Mouse (Mus musculus) layer of hippocampus, postnatal 25 days (tissue): Measurements from ENCODE around the gene Klhdc2. TPM values are rescaled to one million over a fixed set of nuclear protein-coding genes. Genes with fewer than 3 reads are reported as not detected.

Experiments used
- DNase-seq, 2 experiments: peaks; one replicate each; pipeline ENCODE4 v3.0.0; 2022; ENCODE audit warnings: mixed read lengths in 2 of 2, low spot score in 1 of 2; ENCODE audit errors: extremely low spot score in 1 of 2
- total RNA-seq, 2 experiments: library from RNA; stranded (reverse); gene quantifications; 2 replicates each; pipeline ENCODE4 v1.2.3; 2021

Klhdc2 gene
- 100 to 1,000 TPM; 116 to 127 TPM for total RNA-seq

GRCm38 (mm10) chr12:69296511-69297410 is at the start of gene Klhdc2:
Gene Klhdc2 (plus strand): TSS chr12:69296681.
- peak; percentile 71 to 82 for DNase-seq

GRCm38 (mm10) chr12:69249766-69250165 is 46.7 kb upstream of the Klhdc2 start:
- DNase-seq: no peak

GRCm38 (mm10) chr12:69250756-69251155 is 45.7 kb upstream of the Klhdc2 start:
- no peak for DNase-seq

GRCm38 (mm10) chr12:69253806-69254205 is 42.7 kb upstream of the Klhdc2 start:
- DNase-seq: no peak

- DNase-seq: no peak
Observed at GRCm38 (mm10) chr12:69257836-69258235, 38.6 kb upstream of the Klhdc2 start.

- no peak for DNase-seq
Observed at GRCm38 (mm10) chr12:69262251-69262650, 34.2 kb upstream of the Klhdc2 start.

GRCm38 (mm10) chr12:69265031-69265430 is 31.4 kb upstream of the Klhdc2 start:
- no peak for DNase-seq

- peak in 1 of 2 experiments; percentile 3 for DNase-seq
Observed at GRCm38 (mm10) chr12:69267956-69268632, 28.4 kb upstream of the Klhdc2 start.

- DNase-seq: no peak
Observed at GRCm38 (mm10) chr12:69268956-69269355, 27.5 kb upstream of the Klhdc2 start.

GRCm38 (mm10) chr12:69279931-69280469 is 16.5 kb upstream of the Klhdc2 start:
- no peak for DNase-seq

- no peak for DNase-seq
Observed at GRCm38 (mm10) chr12:69280915-69281314, 15.6 kb upstream of the Klhdc2 start.

GRCm38 (mm10) chr12:69283146-69283545 is 13.3 kb upstream of the Klhdc2 start:
- no peak for DNase-seq

- DNase-seq: no peak
Observed at GRCm38 (mm10) chr12:69287535-69287934, 8.9 kb upstream of the Klhdc2 start.

GRCm38 (mm10) chr12:69288699-69289098 is 7.8 kb upstream of the Klhdc2 start:
- no peak for DNase-seq

GRCm38 (mm10) chr12:69292401-69292800 is 4.1 kb upstream of the Klhdc2 start:
- no peak for DNase-seq

- no peak for DNase-seq
Observed at GRCm38 (mm10) chr12:69293815-69294214, 2.7 kb upstream of the Klhdc2 start.

- no peak for DNase-seq
Observed at GRCm38 (mm10) chr12:69294936-69295335, 1.5 kb upstream of the Klhdc2 start.

GRCm38 (mm10) chr12:69295651-69296050 is 830 bp upstream of the Klhdc2 start:
- no peak for DNase-seq

GRCm38 (mm10) chr12:69297411-69298150 is 1.1 kb downstream of the Klhdc2 start:
- no peak for DNase-seq

GRCm38 (mm10) chr12:69298281-69298680 is 1.8 kb downstream of the Klhdc2 start:
- no peak for DNase-seq

- no peak for DNase-seq
Observed at GRCm38 (mm10) chr12:69299231-69299630, 2.8 kb downstream of the Klhdc2 start.
